Mouse (Mus musculus): ENCODE measurements at regions not wholly inside any gene's neighbourhood (a gene's known extent, or its start where the extent isn't known, plus 50 kb on each side); places are given as distances from the start of the nearest gene placed in this dataset.

DNA sequence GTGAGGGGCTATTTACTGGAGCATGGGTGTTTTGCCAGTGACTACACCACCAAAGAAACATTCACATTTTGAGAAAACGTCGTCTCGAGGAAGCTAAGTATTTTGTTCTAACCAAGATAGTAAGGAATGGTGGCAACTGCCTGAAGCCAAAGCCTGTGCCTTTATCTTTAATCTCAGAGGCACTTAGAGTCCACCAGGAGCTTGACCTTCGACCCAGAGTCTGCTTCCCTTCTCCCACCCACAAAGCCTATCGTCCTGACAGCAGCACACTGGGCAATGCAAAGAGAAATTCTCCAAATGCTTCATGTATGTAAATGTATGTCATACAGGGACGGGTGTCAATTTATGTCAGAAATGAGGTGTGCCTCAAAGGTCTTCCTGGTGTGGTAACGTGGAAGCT is 437.2 kb upstream of the Mgmt start:
- no peak for DNase-seq

- DNase-seq = no peak
These were observed 436.5 kb upstream of the Mgmt start for GRCm38 (mm10) chr7:136457867-136458448.

DNA sequence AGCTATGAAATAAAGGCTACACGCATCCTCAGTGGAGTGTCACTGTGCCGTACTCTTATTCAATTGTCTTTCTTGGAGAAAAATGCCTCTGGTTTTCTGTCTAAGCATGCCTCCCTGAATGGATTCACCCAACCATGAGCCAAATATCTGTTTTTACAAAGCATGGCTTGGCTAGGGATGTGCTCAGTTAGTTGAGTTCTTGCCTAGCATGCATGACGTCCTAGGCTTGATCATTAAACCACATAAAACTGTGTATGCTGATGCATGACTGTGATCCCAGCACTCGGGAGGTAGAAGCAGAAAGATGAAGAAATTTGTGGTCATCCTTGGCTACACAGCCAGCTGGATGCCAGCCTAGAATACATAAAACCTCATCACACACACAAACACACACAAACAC is 417.3 kb upstream of the Mgmt start:
- DNase-seq = no peak

DNA sequence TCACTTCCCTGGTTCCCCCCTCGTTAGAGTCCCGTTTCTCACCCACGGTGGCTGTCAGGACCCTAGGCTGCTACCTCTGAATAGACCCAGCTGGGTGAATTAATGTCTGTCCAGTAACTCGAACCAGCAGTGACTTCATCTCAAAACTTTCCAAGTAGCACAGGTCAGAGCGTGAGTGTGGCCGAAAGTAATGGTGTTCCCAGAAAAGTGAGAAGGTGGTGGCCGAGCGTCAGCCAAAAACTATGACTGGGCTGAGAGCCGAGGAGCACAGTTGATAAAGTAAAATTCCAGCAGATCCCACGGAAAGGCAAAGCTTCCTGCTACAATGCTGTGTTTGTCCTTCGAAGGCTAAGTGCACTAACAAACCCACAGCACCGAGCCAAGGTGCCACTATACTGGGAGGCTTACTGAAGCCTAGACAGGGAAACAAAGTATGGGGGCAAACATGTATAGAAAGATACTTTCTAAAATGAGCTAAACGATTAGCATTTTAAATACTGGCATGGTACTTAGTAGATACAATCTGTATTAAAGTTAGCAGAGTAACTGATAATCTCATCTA is 413.7 kb upstream of the Mgmt start:
- DNase-seq = no peak

DNA sequence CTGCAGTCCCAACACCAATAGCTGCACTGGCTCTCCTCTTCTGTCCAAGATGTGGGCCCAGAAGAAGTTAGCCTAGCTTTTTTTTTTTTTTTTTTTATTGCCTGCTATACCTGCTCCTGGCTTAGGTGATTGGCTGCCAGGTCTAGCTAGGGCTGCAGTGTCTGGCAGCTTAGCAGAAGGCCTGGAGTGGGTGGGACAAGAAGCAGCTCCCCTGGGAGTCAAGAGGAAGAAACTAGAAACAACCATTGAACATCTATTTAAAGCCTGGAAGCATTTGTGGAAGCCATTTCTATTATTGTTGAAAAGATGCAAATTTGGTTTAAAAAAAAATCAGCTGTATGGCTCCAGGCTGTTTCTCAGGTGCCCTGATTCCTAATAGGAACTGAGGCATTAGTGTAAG is 411.2 kb upstream of the Mgmt start:
- no peak for DNase-seq

GRCm38 (mm10) chr7:136487556-136487955 is 406.9 kb upstream of the Mgmt start:
- DNase-seq = no peak

DNA sequence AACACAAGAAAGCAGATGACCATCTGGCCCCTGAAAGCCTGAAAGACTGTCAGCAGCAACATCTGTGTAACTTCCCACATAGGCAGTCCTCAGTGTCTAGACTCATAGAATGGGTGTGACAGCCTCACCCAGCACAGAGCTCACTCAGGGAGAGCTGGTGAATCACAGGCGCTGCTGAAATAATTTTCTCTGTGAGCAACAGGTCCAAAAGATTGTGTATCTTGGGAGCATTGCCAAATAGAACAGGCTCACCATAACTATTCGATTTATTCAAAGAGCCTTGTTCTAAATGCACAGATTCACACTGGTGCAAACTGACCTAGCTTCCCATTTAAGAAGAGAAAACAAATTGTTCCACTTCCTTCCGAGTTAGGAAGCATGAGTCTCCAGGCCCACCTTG is 399.6 kb upstream of the Mgmt start:
- no peak for DNase-seq

- no peak for DNase-seq
These were observed 397.8 kb upstream of the Mgmt start for GRCm38 (mm10) chr7:136496335-136497242.

GRCm38 (mm10) chr7:136500059-136500458 is 394.4 kb upstream of the Mgmt start:
- DNase-seq = no peak

GRCm38 (mm10) chr7:136501094-136501493 is 393.3 kb upstream of the Mgmt start:
- no peak for DNase-seq

DNA sequence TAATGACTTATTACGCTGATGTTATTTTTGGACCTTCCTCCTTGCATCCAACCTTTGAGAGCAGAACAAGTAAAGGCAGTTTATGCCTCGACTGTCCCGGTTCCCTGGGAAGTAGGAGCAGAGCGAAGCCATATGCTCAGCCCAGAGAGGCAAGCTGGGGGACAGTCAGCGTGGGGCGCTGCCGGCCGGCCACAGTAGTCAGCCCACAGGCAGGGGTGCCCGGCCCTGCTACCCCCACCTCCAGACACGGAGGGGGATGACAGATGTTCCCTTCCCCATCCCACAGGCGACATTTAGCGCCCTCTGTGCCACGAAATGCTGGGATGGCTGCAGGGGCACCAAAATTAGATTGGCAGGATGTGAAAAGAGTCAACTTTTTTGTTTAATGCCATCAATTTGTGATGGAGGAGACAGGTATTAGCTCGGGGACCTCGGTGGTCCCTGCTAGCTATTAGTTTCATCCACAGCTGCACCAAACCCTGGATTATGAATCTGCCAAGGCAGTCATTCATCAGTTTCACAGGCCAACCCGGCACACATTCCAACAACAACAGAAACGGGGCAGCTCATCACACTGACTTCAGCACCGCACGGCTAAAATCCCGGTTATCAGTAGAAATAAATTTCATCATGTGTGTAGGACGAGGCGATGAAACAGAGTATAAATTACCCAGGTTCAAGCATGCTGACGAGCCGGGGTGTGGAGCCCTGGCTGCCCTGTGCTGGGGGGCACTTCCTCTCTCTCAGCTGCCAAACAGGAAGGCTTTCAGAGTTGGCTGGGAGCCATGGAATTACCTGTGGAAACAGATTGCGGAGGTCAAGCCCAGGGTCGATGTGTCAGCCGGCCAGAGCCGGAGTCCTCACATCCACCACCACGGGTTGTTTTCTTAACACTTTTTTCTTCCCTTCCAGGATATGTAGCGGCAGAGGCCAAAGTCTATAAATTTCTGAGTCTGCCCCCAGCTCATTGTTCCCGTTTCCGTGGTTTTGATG is 392.3 kb upstream of the Mgmt start:
- no peak for DNase-seq

GRCm38 (mm10) chr7:136511389-136511788 is 383.0 kb upstream of the Mgmt start:
- no peak for DNase-seq

DNA sequence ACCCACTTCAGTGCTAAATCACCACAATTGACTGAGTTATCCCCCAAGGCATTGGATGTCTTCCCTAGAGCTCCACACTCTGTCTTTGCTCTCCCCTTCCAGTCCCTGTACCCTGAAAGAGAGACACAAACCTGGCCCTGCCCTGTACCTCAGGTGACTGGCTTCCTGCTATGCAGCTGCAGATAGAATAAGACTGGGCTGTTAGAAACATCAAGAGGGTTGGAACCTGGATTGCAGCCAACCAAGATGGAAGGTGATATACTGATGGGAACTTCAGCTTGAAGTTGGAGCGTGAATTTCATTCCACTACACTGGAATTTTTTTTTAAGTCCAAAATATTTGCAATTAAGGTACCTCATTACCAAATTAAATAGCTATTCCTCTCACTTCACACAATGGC is 379.0 kb upstream of the Mgmt start:
- DNase-seq = no peak

DNA sequence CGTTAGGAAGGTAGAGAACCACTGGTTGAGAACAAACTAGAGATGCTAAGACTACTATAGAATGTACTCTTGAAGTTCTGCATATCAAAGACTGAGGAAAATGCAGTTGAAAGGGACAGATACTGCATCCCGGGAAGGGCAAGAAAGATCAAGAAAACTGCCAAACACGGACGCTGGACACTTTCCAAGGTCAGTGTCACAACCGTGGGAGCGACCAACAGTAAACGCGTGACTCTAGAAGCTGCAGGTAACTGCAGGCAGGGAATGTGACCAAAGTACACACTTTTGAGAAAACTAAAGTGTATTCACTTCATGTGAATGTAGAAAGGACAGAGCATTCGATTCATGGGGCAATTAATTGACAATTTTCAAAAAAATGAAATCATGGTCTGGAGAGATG is 368.6 kb upstream of the Mgmt start:
- DNase-seq = no peak

DNA sequence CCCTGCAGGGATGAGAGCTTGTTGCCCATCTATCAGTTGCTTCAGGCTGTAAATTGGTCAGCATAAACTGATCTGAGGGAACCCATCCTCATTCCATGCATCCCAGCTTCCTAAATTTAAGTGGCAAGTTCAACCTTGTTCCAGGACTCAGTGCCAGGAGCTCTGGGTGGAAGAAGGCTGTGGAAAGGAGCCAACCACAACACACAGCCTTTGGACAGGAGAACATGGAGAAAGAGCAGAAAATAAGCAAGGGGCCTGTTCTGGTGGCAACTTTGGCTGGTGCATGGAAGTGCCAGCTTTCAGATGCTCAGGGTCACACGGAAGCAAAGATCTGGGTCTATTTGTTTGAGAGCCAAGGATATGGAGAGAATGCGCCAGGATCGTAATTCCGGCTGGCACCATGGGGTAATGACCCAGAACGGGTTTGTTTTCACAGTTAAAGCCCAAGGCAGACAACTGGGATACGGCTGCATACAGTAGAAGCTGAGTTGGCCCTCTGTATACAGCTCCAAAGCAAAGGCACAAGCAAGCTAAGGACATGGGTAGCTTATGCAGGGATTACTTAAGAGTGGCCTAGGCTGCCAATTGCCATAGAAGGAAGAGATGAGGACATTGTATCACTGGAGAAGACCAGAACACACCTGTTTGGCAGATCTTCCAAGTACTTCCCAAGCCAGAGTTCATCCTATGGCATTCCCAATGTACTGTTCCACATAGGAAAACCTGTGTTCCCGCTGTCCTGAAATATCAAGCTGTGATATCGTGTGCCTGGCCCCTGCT is 364.2 kb upstream of the Mgmt start:
- DNase-seq = no peak

GRCm38 (mm10) chr7:136531301-136531700 is 363.1 kb upstream of the Mgmt start:
- DNase-seq = peak; percentile 70

- DNase-seq = no peak
These were observed 352.3 kb upstream of the Mgmt start for GRCm38 (mm10) chr7:136541876-136542655.

GRCm38 (mm10) chr7:136542896-136543295 is 351.5 kb upstream of the Mgmt start:
- no peak for DNase-seq

GRCm38 (mm10) chr7:136547837-136548236 is 346.6 kb upstream of the Mgmt start:
- no peak for DNase-seq

- DNase-seq = no peak
These were observed 338.0 kb upstream of the Mgmt start for GRCm38 (mm10) chr7:136556436-136556835.

- peak; percentile 4 for DNase-seq
These were observed 334.9 kb upstream of the Mgmt start for GRCm38 (mm10) chr7:136559536-136559935.

Data from retina, postnatal 1 day (tissue).